Mouse (Mus musculus): ENCODE data around the gene Zfp57. TPM values are rescaled to one million over a fixed set of nuclear protein-coding genes. Genes with fewer than 3 reads are reported as not detected.
A peak's percentile ranks its signal among the peaks of the same experiment; 100 is the strongest.
"Not testable (repeated sequence)": the region's sequence is repeated elsewhere in the genome, so short reads cannot be mapped to it uniquely, and the experiment has no call there.

Gene Zfp57
- total RNA-seq (2015; ENCODE audit: low replicate concordance): not detected in 2 replicates
- total RNA-seq (2017; ENCODE audit: low replicate concordance): not detected in 2 replicates

- no peak for ATAC-seq (replicated peaks; ENCODE audit: low FRiP score, poor library complexity, severe bottlenecking)
Observed at GRCm38 (mm10) chr17:37000863-37001262, at the start of gene Zfp57. Gene Zfp57, plus strand, starts transcription at chr17:37001163.

DNA sequence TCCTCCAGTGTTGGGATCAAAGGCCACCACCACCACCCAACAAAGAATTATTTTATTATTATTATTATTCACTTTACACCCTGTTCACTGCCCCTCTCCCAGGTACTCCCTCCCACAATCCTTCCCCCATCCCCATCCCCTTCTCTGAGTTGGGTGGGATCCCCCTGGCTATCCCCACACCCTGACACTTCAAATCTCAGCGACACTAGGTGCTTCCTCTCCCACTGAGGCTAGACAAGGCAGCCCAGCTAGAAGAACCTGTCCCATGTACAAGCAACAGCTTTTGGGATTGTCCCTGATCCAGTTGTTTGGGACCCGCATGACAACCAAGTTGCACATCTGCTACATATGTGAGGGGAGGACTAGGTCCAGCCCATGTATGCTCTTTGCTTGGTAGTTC lies 48.3 kb upstream of the Zfp57 start:
- ATAC-seq (replicated peaks; ENCODE audit: low FRiP score, poor library complexity, severe bottlenecking): no peak

- ATAC-seq (replicated peaks; ENCODE audit: low FRiP score, poor library complexity, severe bottlenecking): no peak
Observed at GRCm38 (mm10) chr17:36953062-36953461, 47.9 kb upstream of the Zfp57 start.

- peak; percentile 99 for ATAC-seq (replicated peaks; ENCODE audit: low FRiP score, poor library complexity, severe bottlenecking)
Observed at GRCm38 (mm10) chr17:36957999-36958743, 42.8 kb upstream of the Zfp57 start, which contains the start of the genes Znrd1 and Znrd1as. Gene Znrd1, minus strand, starts transcription at chr17:36958559. Gene Znrd1as, plus strand, starts transcription at chr17:36958592.

GRCm38 (mm10) chr17:36958884-36959283 lies 42.1 kb upstream of the Zfp57 start:
- ATAC-seq (replicated peaks; ENCODE audit: low FRiP score, poor library complexity, severe bottlenecking): no peak

DNA sequence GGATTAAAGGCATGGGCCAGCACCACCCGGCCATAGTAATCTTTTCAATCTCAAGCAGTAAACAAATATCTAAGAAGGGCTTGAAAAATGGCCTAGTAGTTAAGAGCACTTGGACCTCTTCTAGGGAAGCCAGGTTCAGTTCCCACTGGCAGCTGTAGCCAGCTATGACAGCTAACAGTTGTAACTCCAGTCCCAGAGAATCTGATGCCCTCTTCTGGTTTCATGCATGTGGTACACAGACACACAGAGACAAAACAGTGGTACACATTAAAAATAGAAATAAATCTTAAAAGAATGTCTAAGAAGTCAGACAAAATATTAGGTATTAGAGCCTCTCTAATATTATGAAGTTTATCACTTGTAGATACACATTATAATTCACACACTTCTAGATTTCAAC lies 39.8 kb upstream of the Zfp57 start:
- no peak for ATAC-seq (replicated peaks; ENCODE audit: low FRiP score, poor library complexity, severe bottlenecking)

DNA sequence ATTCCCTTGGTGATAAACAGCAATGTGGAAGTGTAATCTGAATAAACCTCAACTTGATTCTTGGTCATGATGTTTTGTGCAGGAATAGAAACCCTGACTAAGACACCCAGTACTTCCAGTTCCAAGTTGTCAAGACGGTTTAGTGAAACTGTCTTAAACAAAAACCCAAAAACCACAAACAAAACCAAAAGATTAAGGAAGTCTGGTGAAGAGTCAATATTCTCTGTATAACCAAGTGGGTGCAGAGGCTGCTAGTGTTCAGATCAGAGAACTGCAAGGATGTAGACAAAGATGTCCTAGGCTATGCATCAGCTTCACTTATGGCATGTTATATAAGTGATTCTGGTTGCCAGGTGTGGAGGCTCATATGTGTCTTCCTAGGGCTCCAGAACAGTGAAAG lies 34.1 kb upstream of the Zfp57 start:
- ATAC-seq (replicated peaks; ENCODE audit: low FRiP score, poor library complexity, severe bottlenecking): no peak

DNA sequence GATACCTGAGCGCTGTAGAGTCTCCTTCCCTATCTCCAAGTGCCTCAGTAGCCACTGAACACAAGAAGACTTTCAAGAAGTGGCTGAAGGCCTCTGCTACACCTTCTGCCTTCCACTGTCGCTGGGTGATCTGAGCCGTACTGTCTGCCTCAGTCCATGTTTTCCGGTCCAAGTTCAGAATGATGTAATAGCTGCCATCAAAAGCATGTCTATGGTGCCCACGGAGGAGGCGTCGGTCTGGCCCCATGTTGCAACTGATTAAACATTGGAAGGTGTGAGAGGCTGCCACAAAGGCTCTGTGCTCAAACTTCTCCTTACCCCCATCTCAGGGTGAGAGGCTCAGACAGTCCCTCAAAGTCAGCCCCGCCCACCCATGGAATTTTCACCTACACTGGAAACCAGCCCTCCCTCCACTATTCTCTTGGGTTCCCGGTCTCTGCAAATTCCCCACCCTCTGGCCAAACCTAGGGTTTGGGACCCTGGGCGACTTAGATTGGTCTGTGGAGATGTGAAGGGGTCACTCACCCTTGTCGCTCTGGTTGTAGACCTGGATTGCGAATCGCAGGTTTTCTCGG lies 30.6 kb upstream of the Zfp57 start:
- ATAC-seq (replicated peaks; ENCODE audit: low FRiP score, poor library complexity, severe bottlenecking): no peak

- no peak for ATAC-seq (replicated peaks; ENCODE audit: low FRiP score, poor library complexity, severe bottlenecking)
Observed at GRCm38 (mm10) chr17:36971172-36971850, 29.7 kb upstream of the Zfp57 start.

DNA sequence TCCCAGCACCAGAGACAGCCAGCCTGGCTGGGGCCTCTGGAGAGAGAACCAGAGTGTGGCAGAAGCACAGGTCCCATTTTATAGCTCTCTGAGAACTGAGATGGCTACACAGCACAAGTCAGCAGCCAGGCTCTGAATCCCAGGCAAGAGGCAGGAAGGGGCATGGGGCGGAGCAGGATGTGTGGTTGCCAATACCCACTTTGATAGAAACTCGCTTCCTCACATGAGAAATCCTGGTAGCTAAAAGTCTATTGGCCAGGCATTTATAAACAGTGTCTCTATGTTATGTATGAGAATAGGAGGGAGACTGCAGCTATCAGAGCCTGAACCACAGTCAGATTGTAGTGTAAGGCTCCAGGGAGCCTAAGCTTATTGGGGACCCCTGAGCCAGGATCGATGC lies 28.2 kb upstream of the Zfp57 start:
- ATAC-seq (replicated peaks; ENCODE audit: low FRiP score, poor library complexity, severe bottlenecking): no peak

DNA sequence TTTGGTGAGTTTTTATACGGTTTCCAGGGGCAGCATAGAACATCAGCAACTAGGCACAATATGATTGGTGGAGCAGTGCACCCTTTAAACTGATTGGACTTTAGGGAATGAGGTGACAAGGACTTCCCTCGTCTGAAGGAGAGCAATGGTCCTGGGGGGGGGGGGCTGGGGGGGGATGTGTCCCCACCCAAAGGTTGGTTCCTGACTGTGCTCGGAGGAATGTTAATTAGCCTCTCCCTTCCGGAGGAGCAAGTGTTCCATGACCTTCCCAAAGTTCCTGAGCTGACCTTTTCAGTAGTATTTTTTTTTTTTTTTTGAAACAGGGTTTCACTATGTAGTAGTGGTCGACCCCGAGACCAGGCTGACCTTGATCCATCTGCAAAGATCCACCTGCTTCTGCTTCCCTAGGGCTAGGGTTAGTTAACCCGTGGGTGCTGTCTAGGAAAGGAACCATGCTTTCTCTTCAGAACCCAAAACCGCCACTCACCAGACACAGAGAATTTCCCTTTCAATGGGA lies 27.6 kb upstream of the Zfp57 start:
- ATAC-seq (replicated peaks; ENCODE audit: low FRiP score, poor library complexity, severe bottlenecking): no peak

DNA sequence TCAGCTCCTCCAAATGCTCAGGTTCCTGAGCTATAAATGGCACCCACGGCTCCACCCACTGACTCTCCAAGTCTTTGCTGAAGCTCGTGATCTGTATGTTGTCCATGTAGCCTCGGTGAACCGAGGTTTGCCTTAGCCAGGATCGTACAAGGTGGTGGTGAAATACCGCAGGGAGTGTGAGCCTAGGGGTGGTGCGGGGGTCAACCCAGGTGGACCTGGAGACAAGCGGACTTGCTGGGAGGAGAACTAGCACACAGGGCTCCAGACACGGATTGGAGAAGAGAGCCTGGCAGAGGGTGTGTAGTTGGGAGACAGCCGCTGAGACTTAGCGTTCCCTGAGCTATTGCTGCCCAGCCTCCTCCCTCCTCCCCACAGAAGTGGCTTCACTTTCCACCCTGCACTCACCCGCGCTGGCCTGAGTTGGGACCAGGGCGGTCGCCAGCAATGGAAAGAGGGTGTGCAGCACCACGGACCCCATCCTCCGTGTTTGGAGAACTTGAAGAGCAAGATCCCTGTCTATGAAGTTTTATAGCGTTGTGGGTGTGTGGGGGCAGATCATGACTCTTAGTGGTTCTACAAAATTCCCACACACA lies 19.6 kb upstream of the Zfp57 start, which contains the start of gene 2410137M14Rik:
2410137M14Rik (minus strand) TSS at position 17 of the 593 bp plus-strand sequence.
- no peak for ATAC-seq (replicated peaks; ENCODE audit: low FRiP score, poor library complexity, severe bottlenecking)

DNA sequence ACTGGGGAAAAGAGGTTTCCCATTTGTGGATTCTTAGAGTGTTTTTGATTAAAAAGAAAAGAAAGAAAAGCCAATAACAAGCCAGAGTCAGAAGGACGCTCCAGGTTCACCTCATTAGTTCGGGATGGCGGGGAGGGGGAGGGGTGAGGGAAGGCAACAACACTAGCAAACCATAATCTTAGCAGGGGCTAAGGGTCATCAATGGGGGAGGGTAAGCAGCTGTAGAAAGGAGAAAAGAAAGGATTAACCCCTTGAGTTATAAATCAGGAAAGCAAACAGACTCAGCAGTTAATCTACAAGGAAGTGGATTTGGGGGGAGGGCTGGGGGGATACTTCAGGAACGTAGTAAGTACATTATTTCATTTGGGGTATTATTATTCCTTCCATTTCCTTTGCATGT lies 19.1 kb upstream of the Zfp57 start:
- no peak for ATAC-seq (replicated peaks; ENCODE audit: low FRiP score, poor library complexity, severe bottlenecking)

DNA sequence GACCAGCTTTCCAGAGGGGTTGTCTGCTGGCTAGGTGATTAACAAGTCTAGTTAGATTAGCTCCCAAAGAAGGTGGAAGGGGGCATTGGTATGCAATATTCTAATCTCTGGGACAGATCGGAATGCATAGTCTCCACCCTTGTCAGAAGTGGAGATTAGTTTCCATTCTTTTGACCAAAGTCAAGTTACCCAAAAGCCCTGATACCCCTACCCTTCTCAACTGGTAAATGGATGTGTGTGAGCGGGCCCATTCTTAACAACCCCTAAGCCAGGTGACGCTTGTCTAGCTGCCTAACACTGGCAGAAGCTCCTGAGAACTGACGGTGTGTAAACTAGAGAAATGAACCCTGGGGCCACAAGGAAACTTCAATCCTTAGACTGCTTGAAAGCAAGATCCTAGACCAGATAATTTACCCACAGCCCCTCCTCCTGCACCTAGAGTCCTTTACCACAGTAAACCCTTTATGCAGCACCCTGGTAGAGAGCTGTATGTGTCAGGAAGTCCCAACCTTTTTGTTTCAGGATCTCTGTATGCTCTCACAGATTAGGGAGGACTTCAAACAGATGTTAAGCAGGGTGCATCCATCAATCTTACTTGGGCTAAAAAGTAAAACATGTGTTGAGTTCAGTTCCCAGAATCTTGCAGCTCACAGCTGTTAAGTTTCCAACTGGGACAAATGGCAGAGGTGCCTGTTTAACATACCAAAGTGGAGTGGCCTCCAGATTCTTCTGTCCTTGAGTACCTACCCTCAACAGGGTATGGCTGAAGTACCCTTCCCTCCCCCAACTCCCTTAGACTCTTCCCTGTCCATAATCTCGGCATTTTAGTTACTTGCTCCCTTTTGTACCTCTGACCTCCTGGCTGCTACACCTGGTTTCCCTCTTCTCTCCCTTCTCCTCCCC lies 18.5 kb upstream of the Zfp57 start:
- no peak for ATAC-seq (replicated peaks; ENCODE audit: low FRiP score, poor library complexity, severe bottlenecking)

GRCm38 (mm10) chr17:36988475-36988874 lies 12.5 kb upstream of the Zfp57 start:
- no peak for ATAC-seq (replicated peaks; ENCODE audit: low FRiP score, poor library complexity, severe bottlenecking)

- no peak for ATAC-seq (replicated peaks; ENCODE audit: low FRiP score, poor library complexity, severe bottlenecking)
Observed at GRCm38 (mm10) chr17:36989437-36989836, 11.5 kb upstream of the Zfp57 start, which contains the start of gene H2-M5. Gene H2-M5, minus strand, starts transcription at chr17:36989537.

- not testable (repeated sequence) for ATAC-seq (replicated peaks; ENCODE audit: low FRiP score, poor library complexity, severe bottlenecking)
Observed at GRCm38 (mm10) chr17:36990630-36991029, 10.3 kb upstream of the Zfp57 start.

GRCm38 (mm10) chr17:36992336-36993104 lies 8.4 kb upstream of the Zfp57 start:
- ATAC-seq (replicated peaks; ENCODE audit: low FRiP score, poor library complexity, severe bottlenecking): no peak
